Mouse (Mus musculus) ES-Bruce4 (cell line): ENCODE measurements at regions not wholly inside any gene's neighbourhood (a gene's known extent, or its start where the extent isn't known, plus 50 kb on each side); places are given as distances from the start of the nearest gene placed in this dataset.

Source experiments
- CTCF ChIP-seq: IDR thresholded peaks from one replicate; pipeline ENCODE4 v1.8.1; 2011; ENCODE audit warnings: low read depth, low read length
- EP300 ChIP-seq: IDR thresholded peaks from 2 replicates; pipeline ENCODE4 v1.6.1; 2011; ENCODE audit warnings: low read depth, low read length; ENCODE audit not compliant: insufficient read depth

DNA sequence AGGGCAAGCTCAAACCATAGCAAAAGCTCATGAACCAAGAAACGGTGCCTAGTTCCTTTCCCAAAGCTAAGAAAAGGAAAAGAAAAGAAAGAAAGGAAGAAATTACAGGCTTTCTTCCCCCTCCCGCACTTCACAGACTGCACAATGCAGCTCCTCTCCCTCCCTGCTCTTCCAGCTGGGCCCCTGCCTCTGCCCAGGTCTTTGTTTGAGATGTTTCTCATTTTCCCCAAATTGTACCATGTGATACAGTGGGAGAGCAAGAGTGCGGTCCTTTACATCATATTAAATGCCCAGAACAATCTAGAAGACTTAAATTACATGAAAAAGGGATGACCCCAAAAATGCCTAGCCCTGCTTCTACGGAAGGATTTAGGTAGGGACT, 112.9 kb upstream of the Dapk1 start:
- TF ChIP-seq EP300 (no peak), CTCF (no peak)
